In genomic region chr9:58204448-58205000, GRCm38 (mm10) we compare ENCODE assay signal across 8 mouse cellular contexts. TPM values are rescaled to one million over a fixed set of nuclear protein-coding genes. Genes with fewer than 3 reads are reported as not detected.
DNase-seq lines count a peak whose midpoint lies in the region; ATAC-seq and TF ChIP-seq lines count a peak whose summit lies in the region.

No protein-coding gene starts in this region.

- DNase-seq in CD8-positive naive resting alpha-beta T cell, adult 2 months (ENCODE audit: low read depth in 2 of 2, low spot score in 2 of 2): peak; percentile 79 to 88
- peak; percentile 83 for DNase-seq in c-Kit-positive CD71-negative TER-119-negative erythroid progenitor cells, embryonic 14.5 days (ENCODE audit: low read depth)
- peak; percentile 94 for DNase-seq in forebrain, embryonic 10.5 days (ENCODE audit: extremely low spot score, low spot score)
- peak; percentile 96 for DNase-seq in kidney, postnatal 10 days
- DNase-seq in liver, embryonic 14.5 days (ENCODE audit: low read depth in 3 of 3, low spot score in 3 of 3): peak; percentile 62 to 69 (median 63)
- peak; percentile 95 for DNase-seq in neural tube, embryonic 10.5 days (ENCODE audit: extremely low spot score, low spot score)

- peak overlapping the region; percentile 60 for H3K4me2 ChIP-seq in heart, embryonic 14.5 days (ENCODE audit: low read length)
- H3K4me2 ChIP-seq in liver, embryonic 14.5 days (ENCODE audit: low read depth): peak overlapping the region; percentile 61
- H3K4me2 ChIP-seq in stomach, embryonic 16.5 days (ENCODE audit: low read depth, low read length): peak overlapping the region; percentile 66

- peak overlapping the region; percentile 75 for H3K27ac ChIP-seq in forebrain, embryonic 10.5 days
- H3K27ac ChIP-seq in heart, embryonic 14.5 days (replicated peaks in 1 of 2; ENCODE audit: control insufficient read depth in 1 of 2, insufficient read depth in 1 of 2, low read depth in 2 of 2, low read length in 2 of 2): no peak overlapping the region
- no peak overlapping the region for H3K27ac ChIP-seq in liver, embryonic 14.5 days
- H3K27ac ChIP-seq in stomach, embryonic 16.5 days (ENCODE audit: low read length): no peak overlapping the region

- H3K36me3 ChIP-seq in forebrain, embryonic 10.5 days (replicated peaks): no peaks in the 10 kb centered on the region
- H3K36me3 ChIP-seq in heart, embryonic 14.5 days (ENCODE audit: control insufficient read depth, insufficient read depth, low read length): no peaks in the 10 kb centered on the region
- no peaks in the 10 kb centered on the region for H3K36me3 ChIP-seq in liver, embryonic 14.5 days (replicated peaks; ENCODE audit: control insufficient read depth, insufficient read depth, low read depth)
- no peaks in the 10 kb centered on the region for H3K36me3 ChIP-seq in stomach, embryonic 16.5 days (ENCODE audit: control insufficient read depth, insufficient read depth, low read length)

- ATAC-seq in heart, embryonic 14.5 days (ENCODE audit: insufficient number of reproducible peaks, insufficient read depth, low FRiP score, low read depth): peak; percentile 62; the same call in 1 of the 2 replicates
- ATAC-seq in liver, embryonic 14.5 days (ENCODE audit: insufficient read depth): peak; percentile 84
- ATAC-seq in stomach, embryonic 16.5 days (ENCODE audit: insufficient read depth, low FRiP score): peak; percentile 79

- H3K4me1 ChIP-seq in forebrain, embryonic 10.5 days: peaks cover 62% of the 10 kb centered on the region
- peaks cover 5 to 9% of the 10 kb centered on the region in 2 experiments; a peak in 3 of 4 replicates for H3K4me1 ChIP-seq in heart, embryonic 14.5 days (ENCODE audit: control insufficient read depth in 2 of 2, insufficient read depth in 2 of 2, low read length in 2 of 2)
- no peaks in the 10 kb centered on the region for H3K4me1 ChIP-seq in liver, embryonic 14.5 days (replicated peaks; ENCODE audit: control insufficient read depth in 2 of 2, insufficient read depth in 2 of 2, low read length in 1 of 2)
- H3K4me1 ChIP-seq in stomach, embryonic 16.5 days (ENCODE audit: control insufficient read depth, insufficient read depth, low read length): peaks cover 6% of the 10 kb centered on the region; the same call in 1 of the 2 replicates

- peaks cover 86% of the 10 kb centered on the region for H3K27me3 ChIP-seq in forebrain, embryonic 10.5 days (ENCODE audit: poor library complexity, severe bottlenecking)
- H3K27me3 ChIP-seq in heart, embryonic 14.5 days (ENCODE audit: control insufficient read depth, insufficient read depth, low read length): peaks cover 49% of the 10 kb centered on the region
- H3K27me3 ChIP-seq in liver, embryonic 14.5 days (ENCODE audit: control insufficient read depth, insufficient read depth, low read length): peaks cover 51% of the 10 kb centered on the region
- peaks cover 44% of the 10 kb centered on the region for H3K27me3 ChIP-seq in stomach, embryonic 16.5 days (ENCODE audit: control insufficient read depth, insufficient read depth, low read length)

- no peak for TF ChIP-seq EP300 in liver, embryonic 14.5 days (IDR thresholded peaks at IDR 0.05; ENCODE audit: low read depth)

- 5% methylated on average over 18 of the region's 18 CpGs for WGBS in forebrain, embryonic 10.5 days
- 3% methylated on average over 18 of the region's 18 CpGs for WGBS in heart, embryonic 14.5 days
- WGBS in liver, embryonic 14.5 days (ENCODE audit: insufficient replicate concordance): 3% methylated on average over 18 of the region's 18 CpGs
- 3% methylated on average over 18 of the region's 18 CpGs for WGBS in stomach, embryonic 16.5 days

- H3K4me3 ChIP-seq in forebrain, embryonic 10.5 days: peak overlapping the region; percentile 50
- peak overlapping the region; percentile 34 to 50 for H3K4me3 ChIP-seq in heart, embryonic 14.5 days (ENCODE audit: control insufficient read depth in 1 of 2, insufficient read depth in 1 of 2, low read depth in 1 of 2, low read length in 2 of 2)
- peak overlapping the region; percentile 49 to 60 for H3K4me3 ChIP-seq in liver, embryonic 14.5 days (ENCODE audit: insufficient read depth in 1 of 2, low read depth in 2 of 2, low read length in 2 of 2)
- peak overlapping the region; percentile 44 for H3K4me3 ChIP-seq in stomach, embryonic 16.5 days (replicated peaks; ENCODE audit: low read length)

- no peaks in the 10 kb centered on the region for H3K9me3 ChIP-seq in forebrain, embryonic 10.5 days
- H3K9me3 ChIP-seq in heart, embryonic 14.5 days (ENCODE audit: control insufficient read depth, low read length): no peaks in the 10 kb centered on the region
- H3K9me3 ChIP-seq in liver, embryonic 14.5 days (ENCODE audit: control insufficient read depth, low read length): no peaks in the 10 kb centered on the region
- H3K9me3 ChIP-seq in stomach, embryonic 16.5 days (replicated peaks; ENCODE audit: control insufficient read depth, low read length): no peaks in the 10 kb centered on the region

- 0 out of 2 replicates have a peak overlapping the region, but pooled peaks have one; percentile 17 for H3K9ac ChIP-seq in heart, embryonic 14.5 days (ENCODE audit: low read length)
- peak overlapping the region; percentile 15; the same call in 1 of the 2 replicates for H3K9ac ChIP-seq in liver, embryonic 14.5 days (replicated peaks)
- peak overlapping the region; percentile 38 for H3K9ac ChIP-seq in stomach, embryonic 16.5 days (ENCODE audit: low read length)

- peak; percentile 99 for TF ChIP-seq CTCF in liver, embryonic 14.5 days (IDR thresholded peaks at IDR 0.05; ENCODE audit: low read depth)

RNA-seq across cellular contexts. Expression of gene Islr2, which starts 0.4 kb away (rescaled TPM):
- polyA plus RNA-seq in forebrain, embryonic 10.5 days (2016; fragmentation: Nextera tagmentation; extraction: Ambion mirVana): 2.2 and 3.6 TPM in 2 replicates
- polyA plus RNA-seq in heart, embryonic 14.5 days (2014; fragmentation: Nextera tagmentation; extraction: Ambion mirVana): not detected in 2 replicates
- 0.03 and 0.35 TPM in 2 replicates for polyA plus RNA-seq in liver, embryonic 14.5 days (2012; rRNA removed)
- not detected in 2 replicates for polyA plus RNA-seq in liver, embryonic 14.5 days (2014; fragmentation: Nextera tagmentation; extraction: Ambion mirVana)
- 1.3 TPM in 2 replicates for polyA plus RNA-seq in stomach, embryonic 16.5 days (2015; fragmentation: Nextera tagmentation; extraction: Ambion mirVana)

RNA-seq across cellular contexts. Expression of gene Islr, which starts 0.4 kb away (rescaled TPM):
- polyA plus RNA-seq in forebrain, embryonic 10.5 days (2016; fragmentation: Nextera tagmentation; extraction: Ambion mirVana): 4.0 and 4.6 TPM in 2 replicates
- polyA plus RNA-seq in heart, embryonic 14.5 days (2014; fragmentation: Nextera tagmentation; extraction: Ambion mirVana): 10.5 and 15.6 TPM in 2 replicates
- polyA plus RNA-seq in liver, embryonic 14.5 days (2012; rRNA removed): 3.3 and 3.6 TPM in 2 replicates
- polyA plus RNA-seq in liver, embryonic 14.5 days (2014; fragmentation: Nextera tagmentation; extraction: Ambion mirVana): 1.1 and 1.7 TPM in 2 replicates
- 120 and 128 TPM in 2 replicates for polyA plus RNA-seq in stomach, embryonic 16.5 days (2015; fragmentation: Nextera tagmentation; extraction: Ambion mirVana)

RNA-seq across cellular contexts. Expression of gene Pml, which starts 45.1 kb away (rescaled TPM):
- 13.7 and 14.4 TPM in 2 replicates for polyA plus RNA-seq in forebrain, embryonic 10.5 days (2016; fragmentation: Nextera tagmentation; extraction: Ambion mirVana)
- 11.0 and 11.8 TPM in 2 replicates for polyA plus RNA-seq in heart, embryonic 14.5 days (2014; fragmentation: Nextera tagmentation; extraction: Ambion mirVana)
- polyA plus RNA-seq in liver, embryonic 14.5 days (2012; rRNA removed): 16.7 and 17.6 TPM in 2 replicates
- polyA plus RNA-seq in liver, embryonic 14.5 days (2014; fragmentation: Nextera tagmentation; extraction: Ambion mirVana): 17.1 and 19.3 TPM in 2 replicates
- polyA plus RNA-seq in stomach, embryonic 16.5 days (2015; fragmentation: Nextera tagmentation; extraction: Ambion mirVana): 17.9 and 19.0 TPM in 2 replicates

RNA-seq across cellular contexts. Expression of gene Stoml1, which starts 48.4 kb away (rescaled TPM):
- 24.8 and 28.8 TPM in 2 replicates for polyA plus RNA-seq in forebrain, embryonic 10.5 days (2016; fragmentation: Nextera tagmentation; extraction: Ambion mirVana)
- 22.7 and 25.6 TPM in 2 replicates for polyA plus RNA-seq in heart, embryonic 14.5 days (2014; fragmentation: Nextera tagmentation; extraction: Ambion mirVana)
- polyA plus RNA-seq in liver, embryonic 14.5 days (2012; rRNA removed): 4.1 and 4.8 TPM in 2 replicates
- polyA plus RNA-seq in liver, embryonic 14.5 days (2014; fragmentation: Nextera tagmentation; extraction: Ambion mirVana): 2.5 and 3.8 TPM in 2 replicates
- 23.7 and 26.0 TPM in 2 replicates for polyA plus RNA-seq in stomach, embryonic 16.5 days (2015; fragmentation: Nextera tagmentation; extraction: Ambion mirVana)
